Mouse (Mus musculus) embryonic facial prominence, embryonic 10.5 days (tissue): Measurements from ENCODE around the gene Plxnb1. TPM values are rescaled to one million over a fixed set of nuclear protein-coding genes. Genes with fewer than 3 reads are reported as not detected.
"Not testable (repeated sequence)": the region's sequence is repeated elsewhere in the genome, so short reads cannot be mapped to it uniquely, and the experiment has no call there.

Experiments used
- DNase-seq: peaks from one replicate; pipeline ENCODE4 v3.0.0-alpha.2; 2017; ENCODE audit warnings: low spot score
- H3K27ac ChIP-seq: fragments of 300-500 bp; sonication (generic); replicated peaks from 2 replicates; pipeline ENCODE4 v1.5.1; 2016; ENCODE audit warnings: mild to moderate bottlenecking
- H3K27me3 ChIP-seq: fragments of 300-500 bp; sonication (generic); replicated peaks from 2 replicates; pipeline ENCODE4 v1.6.1; 2016; ENCODE audit warnings: low read depth, mild to moderate bottlenecking; ENCODE audit not compliant: poor library complexity, severe bottlenecking
- H3K36me3 ChIP-seq: fragments of 300-500 bp; sonication (generic); replicated peaks from 2 replicates; pipeline ENCODE4 v1.6.1; 2016; ENCODE audit warnings: mild to moderate bottlenecking, moderate library complexity
- H3K4me1 ChIP-seq: fragments of 300-500 bp; sonication (generic); 2 replicates; pipeline ENCODE4 v1.6.1; 2016
- H3K4me3 ChIP-seq: fragments of 300-500 bp; sonication (generic); 2 replicates; pipeline ENCODE4 v1.5.1; 2016; ENCODE audit warnings: mild to moderate bottlenecking, moderate library complexity
- H3K9me3 ChIP-seq: fragments of 300-500 bp; sonication (generic); 2 replicates; pipeline ENCODE4 v1.6.1; 2016; ENCODE audit warnings: mild to moderate bottlenecking
- WGBS: fragments of 180-500 bp; shearing (Covaris S2); methylation state at CpG from one replicate; pipeline ENCODE4 v1.1.7; 2016; 5-methylcytosine and 5-hydroxymethylcytosine counted together
- polyA plus RNA-seq: library from polyadenylated mRNA; unstranded; fragments of >200 nt; fragmentation: Nextera tagmentation; extraction: Ambion mirVana; gene quantifications from 2 replicates; pipeline ENCODE4 v1.2.1, GENCODE M21; 2016

Gene Plxnb1
- polyA plus RNA-seq, 1 experiment from 2014 or later = 24.8 TPM

DNA sequence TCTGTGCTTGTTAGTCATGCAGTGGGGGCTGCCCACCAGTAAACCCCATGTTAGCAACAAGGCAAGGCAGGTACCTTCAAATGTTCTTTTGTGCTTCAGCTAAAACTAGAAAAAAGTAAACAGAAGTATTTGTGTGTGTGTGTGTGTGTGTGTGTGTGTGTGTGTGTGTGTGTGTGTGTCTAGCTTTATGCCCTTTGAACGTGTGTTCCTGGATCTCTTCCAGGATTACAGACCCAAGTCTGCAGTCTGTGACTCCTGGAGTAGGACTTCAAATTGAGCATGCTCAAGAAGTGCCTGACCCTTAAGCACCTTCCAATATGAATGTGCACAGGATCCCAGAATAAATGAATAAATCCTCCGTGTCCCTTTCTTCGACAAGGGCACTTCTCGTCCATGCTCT is 31.9 kb downstream of the Plxnb1 start:
- 92% methylated on average over 4 of the region's 4 CpGs for WGBS
- no peak overlapping the region for H3K4me3 ChIP-seq
- H3K27ac ChIP-seq = no peak overlapping the region
- no peaks in the 10 kb centered on the region for H3K4me1 ChIP-seq
- no peaks in the 10 kb centered on the region for H3K9me3 ChIP-seq
- DNase-seq = no peak
- H3K27me3 ChIP-seq = no peaks in the 10 kb centered on the region
- no peaks in the 10 kb centered on the region for H3K36me3 ChIP-seq

GRCm38 (mm10) chr9:109128211-109128610 is 33.0 kb downstream of the Plxnb1 start:
- Histone ChIP-seq H3K4me1 (no peaks in the 10 kb centered on the region), H3K4me3 (no peak overlapping the region), H3K9me3 (no peaks in the 10 kb centered on the region), H3K27ac (no peak overlapping the region), H3K27me3 (no peaks in the 10 kb centered on the region), H3K36me3 (no peaks in the 10 kb centered on the region)
- 59% methylated on average over 3 of the region's 3 CpGs for WGBS
- no peak for DNase-seq

DNA sequence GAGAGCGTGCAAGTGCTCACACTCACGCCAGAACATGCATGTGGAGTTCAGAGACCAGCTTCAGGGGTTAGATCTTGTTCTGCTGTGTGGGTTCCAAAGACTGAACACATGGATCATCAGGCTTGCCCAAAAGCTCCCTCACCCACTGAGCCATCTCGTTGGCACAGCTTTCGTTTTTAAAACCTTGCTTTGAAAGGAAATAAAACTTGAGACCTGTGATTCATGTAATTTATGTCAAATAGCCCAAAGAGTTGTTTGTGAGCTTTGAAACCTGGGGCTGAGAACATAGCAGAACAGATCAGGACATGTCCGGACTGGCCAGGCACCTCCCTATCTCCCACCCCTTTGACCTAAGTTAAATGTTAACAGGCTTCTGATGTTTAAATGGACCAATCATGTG is 34.9 kb downstream of the Plxnb1 start:
- DNase-seq = no peak
- H3K4me3 ChIP-seq = no peak overlapping the region
- H3K27me3 ChIP-seq = no peaks in the 10 kb centered on the region
- H3K4me1 ChIP-seq = no peaks in the 10 kb centered on the region
- no peak overlapping the region for H3K27ac ChIP-seq
- no peaks in the 10 kb centered on the region for H3K9me3 ChIP-seq
- no peaks in the 10 kb centered on the region for H3K36me3 ChIP-seq
- 91% methylated on average over 5 of the region's 5 CpGs for WGBS

GRCm38 (mm10) chr9:109140414-109140813 is 45.2 kb downstream of the Plxnb1 start:
- H3K9me3 ChIP-seq, H3K4me1 ChIP-seq, H3K27me3 ChIP-seq, H3K4me3 ChIP-seq, H3K27ac ChIP-seq, DNase-seq, H3K36me3 ChIP-seq: not testable (repeated sequence)
- WGBS = 69% methylated on average over 4 of the region's 4 CpGs

GRCm38 (mm10) chr9:109161941-109162340 is 66.8 kb downstream of the Plxnb1 start, which contains the start of gene Fbxw21:
Gene Fbxw21 (minus strand): TSS chr9:109162041.
- Histone ChIP-seq H3K4me3 (no peak within 1 kb of the TSS), H3K4me1 (no peaks in the 10 kb centered on the region), H3K27me3 (no peaks in the 10 kb centered on the region), H3K36me3 (no peaks in the 10 kb centered on the region), H3K27ac (no peak within 1 kb of the TSS), H3K9me3 (no peaks in the 10 kb centered on the region)
- WGBS = 76% methylated on average over 3 of the region's 3 CpGs
- no peak for DNase-seq

GRCm38 (mm10) chr9:109167316-109167715 is 72.1 kb downstream of the Plxnb1 start:
- Histone ChIP-seq H3K4me3 (no peak overlapping the region), H3K36me3 (no peaks in the 10 kb centered on the region), H3K9me3 (peaks cover 9% of the 10 kb centered on the region; the same call in 1 of the 2 replicates), H3K27me3 (no peaks in the 10 kb centered on the region), H3K27ac (no peak overlapping the region), H3K4me1 (no peaks in the 10 kb centered on the region)
- DNase-seq = no peak

Other genes with a start within 250 kb of the Plxnb1 start
- gene Slc26a6, start 242.1 kb upstream of the Plxnb1 start, polyA plus RNA-seq = 13.3 and 14.0 TPM in 2 replicates
- not detected in 2 replicates for gene Tmem89, start 180.8 kb upstream of the Plxnb1 start, polyA plus RNA-seq
- gene Uqcrc1, start 158.8 kb upstream of the Plxnb1 start, polyA plus RNA-seq = 488 and 506 TPM in 2 replicates
- 1.1 and 2.0 TPM in 2 replicates for gene Col7a1, start 141.8 kb upstream of the Plxnb1 start, polyA plus RNA-seq
- not detected in 2 replicates for gene Ucn2, start 109.4 kb upstream of the Plxnb1 start, polyA plus RNA-seq
- 10.0 and 12.2 TPM in 2 replicates for gene Pfkfb4, start 103.6 kb upstream of the Plxnb1 start, polyA plus RNA-seq
- gene Shisa5, start 56.8 kb upstream of the Plxnb1 start, polyA plus RNA-seq = 38.4 and 42.0 TPM in 2 replicates
- gene Trex1, start 35.7 kb upstream of the Plxnb1 start, polyA plus RNA-seq = 8.4 and 10.3 TPM in 2 replicates
- 35.9 and 36.7 TPM in 2 replicates for gene Atrip, start 21.3 kb upstream of the Plxnb1 start, polyA plus RNA-seq
- gene Ccdc51, start 12.9 kb upstream of the Plxnb1 start, polyA plus RNA-seq = 11.8 and 13.3 TPM in 2 replicates
- 784 and 812 TPM in 2 replicates for gene Tma7, start 12.8 kb upstream of the Plxnb1 start, polyA plus RNA-seq
- not detected in 2 replicates for gene Fbxw21, start 66.7 kb downstream of the Plxnb1 start, polyA plus RNA-seq
- gene Fbxw13, start 100.6 kb downstream of the Plxnb1 start, polyA plus RNA-seq = not detected in 2 replicates
- not detected in 2 replicates for gene Fbxw20, start 139.4 kb downstream of the Plxnb1 start, polyA plus RNA-seq
- not detected in 2 replicates for gene Fbxw14, start 192.3 kb downstream of the Plxnb1 start, polyA plus RNA-seq
- gene Fbxw28, start 244.3 kb downstream of the Plxnb1 start, polyA plus RNA-seq = not detected in 2 replicates